Mouse (Mus musculus) T-helper 17 cell (primary cell): ENCODE measurements around the gene Kif23.

Source experiments
- in situ Hi-C, 2 experiments: fragments of 300-600 bp; cut with MboI, MseI; formaldehyde crosslinking; loops; 1 replicate in 1 of 2; 2 replicates in 1 of 2; pipeline ENCODE4 v1.15.1; 2025; ENCODE audit warnings: high pct_unique_total_duplicates in 2 of 2

The Kif23 gene

DNA sequence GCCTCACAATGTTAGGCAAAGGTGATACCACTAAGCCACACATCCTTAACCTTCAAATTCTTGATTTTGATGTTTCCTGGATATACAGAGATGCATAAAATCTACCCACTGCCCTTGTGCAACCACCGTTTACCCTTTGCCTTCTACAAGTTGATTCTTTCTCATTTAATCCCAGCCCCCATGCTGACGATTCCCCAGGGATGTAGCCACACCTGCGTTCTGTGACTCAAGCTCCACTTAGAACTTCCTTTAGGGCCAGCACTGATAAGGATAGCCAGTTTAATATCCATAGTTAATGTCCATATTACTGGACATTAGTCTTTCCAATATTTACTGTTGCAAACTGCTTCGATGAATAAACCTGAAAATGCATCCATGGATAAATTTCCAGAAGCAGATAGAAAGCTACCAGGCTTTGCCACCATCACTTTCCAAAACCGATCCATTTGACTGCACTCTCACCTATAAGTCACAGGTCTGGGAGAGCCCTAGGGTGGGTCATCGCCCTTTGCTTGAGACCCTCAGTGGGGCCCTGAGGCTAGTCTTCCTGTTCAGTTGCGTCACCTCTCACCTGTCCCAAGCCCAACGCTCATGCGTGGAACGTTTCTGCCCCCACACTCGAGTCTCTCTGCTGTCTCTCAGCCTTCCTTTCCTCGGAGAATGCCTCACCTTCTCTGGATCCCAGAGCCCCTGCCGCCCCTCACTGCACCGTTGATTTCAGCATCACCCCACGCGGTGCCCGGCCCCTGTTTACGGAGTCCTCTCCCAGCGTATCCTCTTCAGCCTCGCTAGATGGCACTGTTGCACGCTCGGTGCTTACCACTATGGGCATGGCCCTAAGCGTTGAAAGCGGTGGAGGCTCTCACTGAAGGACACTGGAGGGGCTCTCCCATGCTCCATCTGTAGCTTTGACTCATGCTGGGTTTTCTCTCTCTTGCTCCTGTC, 1.1 kb upstream of the Kif23 start:
- in situ Hi-C loops, result no loop called here

- in situ Hi-C loops, result no loop called here
These were observed 482 bp downstream of the Kif23 start for GRCm38 (mm10) chr9:61945973-61946611.

DNA sequence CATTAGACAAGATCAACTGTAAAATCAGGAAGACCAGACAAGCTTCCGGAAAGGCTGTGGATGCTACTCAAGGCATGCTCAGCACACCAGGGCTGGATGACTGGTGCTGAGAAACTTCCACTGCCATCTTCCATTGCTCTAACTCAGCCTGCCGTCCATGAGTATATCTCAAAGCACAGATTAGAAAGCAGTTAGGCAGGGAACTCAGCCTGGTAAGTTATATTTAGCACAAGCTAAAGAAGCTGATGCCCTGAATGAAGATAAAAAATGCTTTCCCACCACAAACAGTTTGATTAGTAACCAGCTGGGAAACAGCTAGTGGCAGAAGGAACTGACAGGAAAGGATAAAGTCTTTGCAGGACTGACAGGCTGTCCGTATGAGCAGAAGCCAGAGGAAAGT, 5.5 kb downstream of the Kif23 start:
- in situ Hi-C loops, result no loop called here

DNA sequence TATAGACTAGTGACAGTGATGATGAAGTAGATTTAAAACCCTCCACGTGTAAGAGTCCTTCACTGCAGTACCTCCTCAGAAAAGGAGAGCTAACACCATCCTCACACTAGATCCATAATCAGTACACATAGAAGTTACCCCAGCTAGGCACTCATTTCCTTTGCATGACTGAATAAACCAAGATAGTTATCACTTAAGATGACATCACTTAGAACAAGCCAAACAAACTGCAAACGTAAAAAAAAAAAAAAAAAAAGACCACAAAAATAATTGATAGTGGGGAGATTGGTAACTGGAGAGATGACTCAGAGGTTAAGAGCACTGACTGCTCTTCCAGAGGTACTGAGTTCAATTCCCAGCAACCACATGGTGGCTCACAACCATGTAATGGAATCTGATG, 13.2 kb downstream of the Kif23 start:
- in situ Hi-C loops, result no loop called here

GRCm38 (mm10) chr9:61932009-61932408, 14.6 kb downstream of the Kif23 start:
- in situ Hi-C loops, result no loop called here

- in situ Hi-C loops, result no loop called here
These were observed 21.4 kb downstream of the Kif23 start for GRCm38 (mm10) chr9:61925086-61925660.

- in situ Hi-C loops, result no loop called here
These were observed 26.2 kb downstream of the Kif23 start for GRCm38 (mm10) chr9:61920331-61920730.

GRCm38 (mm10) chr9:61919464-61919863, 27.1 kb downstream of the Kif23 start:
- in situ Hi-C loops, result no loop called here

- in situ Hi-C loops, result no loop called here
These were observed 29.1 kb downstream of the Kif23 start for GRCm38 (mm10) chr9:61917436-61917835.

GRCm38 (mm10) chr9:61916986-61917385, 29.6 kb downstream of the Kif23 start:
- in situ Hi-C loops, result no loop called here

GRCm38 (mm10) chr9:61915393-61916005, 31.1 kb downstream of the Kif23 start:
- in situ Hi-C loops, result no loop called here

DNA sequence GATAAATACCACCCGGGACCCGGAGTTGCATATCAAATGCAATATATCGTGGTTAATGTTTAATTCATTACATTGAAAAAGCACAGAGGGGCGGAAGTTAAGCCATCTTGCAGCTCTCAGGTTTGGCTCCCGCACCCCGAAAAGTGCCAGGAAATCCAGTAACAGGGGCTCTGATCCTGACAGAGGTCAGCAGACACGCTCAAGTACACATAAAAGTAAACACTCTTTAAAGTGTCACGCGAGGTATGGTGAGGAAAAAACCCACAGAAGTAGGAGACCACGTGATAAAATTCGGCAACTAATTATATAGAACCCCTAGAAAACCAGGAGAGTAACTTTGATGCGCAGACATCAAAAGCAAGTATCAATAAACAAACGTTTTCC, 31.7 kb downstream of the Kif23 start:
- in situ Hi-C loops, result no loop called here

DNA sequence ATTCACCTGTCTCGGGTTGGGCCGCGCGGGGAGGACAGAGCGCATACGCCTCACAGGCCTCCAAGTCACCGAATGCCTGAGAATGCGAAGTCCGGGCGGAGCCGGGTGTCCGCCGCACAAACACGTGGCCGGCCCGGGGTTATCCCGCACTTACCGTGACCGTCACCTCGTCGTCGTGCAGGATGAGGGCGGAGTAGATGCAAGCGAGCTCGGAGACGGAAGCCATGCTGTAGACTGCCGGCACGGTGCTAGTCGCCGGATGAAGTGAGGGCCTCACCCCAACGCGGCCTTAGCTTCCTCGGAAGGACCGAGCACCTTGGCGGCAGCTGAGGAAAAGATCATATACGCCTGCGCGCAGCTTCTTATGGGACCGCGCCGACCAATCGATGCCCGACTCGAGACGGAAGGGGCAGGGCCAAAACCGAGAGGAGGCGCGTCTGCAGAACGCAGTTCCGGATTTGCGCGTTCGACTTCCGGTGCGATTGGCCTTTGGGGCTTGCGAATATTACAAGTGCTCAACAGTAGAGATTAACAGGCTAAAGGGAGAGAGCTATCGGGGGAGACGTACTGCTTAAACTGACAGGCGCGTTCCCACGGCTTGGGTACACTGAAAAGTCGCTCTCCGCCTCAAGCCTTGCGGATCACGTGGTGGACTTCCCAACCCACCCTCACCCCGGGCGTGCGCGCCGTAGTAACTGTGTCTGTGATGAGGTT, 32.2 kb downstream of the Kif23 start, which contains the start of gene Rplp1:
Gene Rplp1, minus strand, starts transcription at position 340 of the 714 bp plus-strand sequence.
- in situ Hi-C loops, result no loop called here

- in situ Hi-C loops, result no loop called here
These were observed 35.1 kb downstream of the Kif23 start for GRCm38 (mm10) chr9:61911300-61912128.

DNA sequence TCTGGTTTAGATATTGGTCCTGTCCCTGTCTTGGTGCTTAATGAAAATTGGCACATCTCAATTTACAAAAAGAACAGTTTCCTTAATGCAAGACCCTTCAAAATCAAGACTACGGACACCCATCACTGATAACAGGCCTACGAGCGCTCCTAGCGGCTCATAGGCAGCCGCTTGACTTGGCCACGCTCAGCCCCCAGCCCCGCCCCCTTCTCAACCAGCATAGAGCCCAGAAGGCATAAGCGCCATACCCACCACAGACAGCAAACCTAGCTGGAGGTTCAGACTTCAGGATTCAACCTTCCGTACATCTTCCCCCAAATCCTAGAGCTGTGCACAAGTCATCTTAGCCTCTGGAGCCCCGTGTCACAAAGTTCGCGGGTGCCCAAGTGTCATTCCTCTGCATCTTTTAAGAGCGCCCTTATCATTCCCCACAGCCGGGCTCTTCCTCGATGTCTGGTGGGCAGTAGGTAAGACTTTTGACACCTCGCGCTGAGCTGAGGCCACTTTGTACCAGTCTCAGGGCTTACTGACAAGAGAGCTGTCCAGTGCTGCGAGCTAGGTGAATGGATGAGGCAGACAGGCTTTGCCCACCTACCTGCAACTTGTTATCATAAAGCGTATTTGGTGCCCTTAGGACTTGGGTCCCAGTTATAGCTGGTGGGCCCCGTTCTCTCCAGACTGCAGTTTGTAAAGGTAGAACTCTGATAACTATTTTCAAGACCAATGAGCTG, 35.9 kb downstream of the Kif23 start:
- in situ Hi-C loops, result no loop called here

DNA sequence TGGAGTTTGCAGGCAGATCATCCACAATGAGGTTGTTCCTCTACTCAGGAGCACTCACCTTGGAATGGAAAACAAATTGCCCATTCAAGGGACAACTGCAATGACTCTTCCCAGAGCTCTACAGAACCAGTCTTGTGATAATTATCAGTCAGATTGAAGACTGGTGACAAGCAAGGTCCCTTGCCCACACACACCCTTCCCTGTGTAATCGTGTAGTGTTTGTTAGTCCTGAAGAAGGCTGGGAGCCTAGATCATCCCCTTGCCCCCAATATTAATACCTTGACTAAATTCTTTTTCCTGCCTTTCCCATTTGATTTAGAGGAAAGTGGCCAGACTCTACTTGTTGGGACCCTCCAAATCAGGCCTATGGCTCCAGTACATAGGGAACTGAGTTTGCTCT, 36.9 kb downstream of the Kif23 start:
- in situ Hi-C loops, result loop anchor here in 1 of 2 experiments (5.0 kb wide), 1 partner anchor 68 kb away; no protein-coding TSS in a partner anchor

GRCm38 (mm10) chr9:61908832-61909407, 37.7 kb downstream of the Kif23 start:
- in situ Hi-C loops, result loop anchor here in 1 of 2 experiments (5.0 kb wide), 1 partner anchor 68 kb away; no protein-coding TSS in a partner anchor

GRCm38 (mm10) chr9:61908341-61908740, 38.2 kb downstream of the Kif23 start:
- in situ Hi-C loops, result loop anchor here in 1 of 2 experiments (5.0 kb wide), 1 partner anchor 69 kb away; no protein-coding TSS in a partner anchor
